Mouse (Mus musculus): ENCODE data around the gene Sept9. TPM values are rescaled to one million over a fixed set of nuclear protein-coding genes. Genes with fewer than 3 reads are reported as not detected.

The Sept9 gene
- polyA plus RNA-seq, 1 experiment: not detected

DNA sequence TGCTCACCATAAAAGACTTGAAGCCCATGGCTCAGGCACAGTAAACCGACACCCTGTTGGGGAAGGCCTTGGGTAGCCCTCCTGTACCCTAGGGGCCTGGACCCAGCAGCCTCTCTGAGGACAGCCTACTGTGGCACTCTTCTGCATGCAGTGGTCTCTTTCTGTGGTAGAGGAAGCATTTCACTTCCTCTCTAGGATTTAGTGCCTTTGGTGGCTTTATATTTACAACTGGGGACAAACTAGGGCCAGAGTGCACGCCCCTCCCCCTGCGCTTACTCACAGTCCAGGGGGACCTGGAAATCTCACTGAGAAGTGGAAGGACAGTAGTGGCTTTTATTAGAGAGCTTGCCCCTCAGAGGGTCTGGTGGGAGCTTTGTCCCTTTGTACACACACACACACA is 197.5 kb downstream of the Sept9 start:
- WGBS: 93% methylated on average over 3 of the region's 3 CpGs
- Histone ChIP-seq H3K27ac (ENCODE audit: insufficient read depth, low read depth, low read length) (no peak overlapping the region), H3K4me3 (ENCODE audit: insufficient read depth, low read depth, low read length) (no peak overlapping the region), H3K4me1 (ENCODE audit: control insufficient read depth, insufficient read depth, low read length) (peaks cover 24% of the 10 kb centered on the region)
- TF ChIP-seq CTCF (IDR thresholded peaks at IDR 0.05; ENCODE audit: insufficient read depth, low read depth, low read length) (no peak), POLR2A (IDR thresholded peaks at IDR 0.05; ENCODE audit: insufficient read depth, low read depth, low read length) (no peak)

DNA sequence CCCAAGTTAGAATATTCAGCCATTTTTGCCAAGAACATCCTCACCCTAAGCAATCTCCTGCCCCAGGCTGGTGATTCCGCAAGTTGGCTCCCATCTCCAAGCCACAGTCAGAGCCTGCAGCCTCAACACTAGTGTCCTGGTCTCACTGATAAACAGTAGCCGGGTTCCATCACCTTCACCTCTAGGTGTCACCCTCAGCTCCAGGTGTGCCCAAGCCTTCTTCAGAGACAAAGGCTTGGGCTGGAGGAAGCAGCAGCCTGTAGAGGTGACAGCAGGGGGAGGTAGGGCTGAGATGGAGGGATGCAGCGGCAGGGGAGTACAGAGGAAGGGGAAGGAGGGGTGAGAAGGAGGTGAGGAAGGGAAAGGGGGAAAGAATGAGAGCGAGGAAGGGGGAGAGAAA is 198.3 kb downstream of the Sept9 start:
- Histone ChIP-seq H3K27ac (ENCODE audit: insufficient read depth, low read depth, low read length) (no peak overlapping the region), H3K4me1 (ENCODE audit: control insufficient read depth, insufficient read depth, low read length) (peaks cover 24% of the 10 kb centered on the region), H3K4me3 (ENCODE audit: insufficient read depth, low read depth, low read length) (no peak overlapping the region)
- 51% methylated on average over 4 of the region's 4 CpGs for WGBS
- TF ChIP-seq CTCF (IDR thresholded peaks at IDR 0.05; ENCODE audit: insufficient read depth, low read depth, low read length): no peak
- no peak for TF ChIP-seq POLR2A (IDR thresholded peaks at IDR 0.05; ENCODE audit: insufficient read depth, low read depth, low read length)

DNA sequence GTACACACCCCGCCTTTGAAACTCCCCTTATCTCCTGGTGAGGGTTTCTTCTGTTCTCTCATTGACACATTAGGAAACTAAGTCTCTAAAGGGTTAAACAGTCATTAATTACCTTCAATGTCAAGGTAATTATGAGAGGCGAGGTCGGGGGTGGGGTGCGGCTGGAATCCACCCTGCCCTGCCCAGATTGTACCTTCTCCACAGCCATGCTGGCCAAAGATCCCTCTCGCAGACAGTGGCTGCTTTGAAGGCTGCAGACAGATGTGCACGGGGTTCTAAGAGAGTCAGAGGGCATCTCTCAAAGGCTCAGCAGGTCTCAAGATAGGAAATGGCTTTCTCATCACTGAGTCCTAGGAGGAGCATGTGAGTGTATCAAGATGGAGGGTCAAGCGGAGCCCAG is 198.7 kb downstream of the Sept9 start:
- Histone ChIP-seq H3K4me1 (ENCODE audit: control insufficient read depth, insufficient read depth, low read length) (peaks cover 24% of the 10 kb centered on the region), H3K27ac (ENCODE audit: insufficient read depth, low read depth, low read length) (no peak overlapping the region), H3K4me3 (ENCODE audit: insufficient read depth, low read depth, low read length) (no peak overlapping the region)
- TF ChIP-seq POLR2A (IDR thresholded peaks at IDR 0.05; ENCODE audit: insufficient read depth, low read depth, low read length): no peak
- TF ChIP-seq CTCF (IDR thresholded peaks at IDR 0.05; ENCODE audit: insufficient read depth, low read depth, low read length): no peak
- 57% methylated on average over 7 of the region's 7 CpGs for WGBS

DNA sequence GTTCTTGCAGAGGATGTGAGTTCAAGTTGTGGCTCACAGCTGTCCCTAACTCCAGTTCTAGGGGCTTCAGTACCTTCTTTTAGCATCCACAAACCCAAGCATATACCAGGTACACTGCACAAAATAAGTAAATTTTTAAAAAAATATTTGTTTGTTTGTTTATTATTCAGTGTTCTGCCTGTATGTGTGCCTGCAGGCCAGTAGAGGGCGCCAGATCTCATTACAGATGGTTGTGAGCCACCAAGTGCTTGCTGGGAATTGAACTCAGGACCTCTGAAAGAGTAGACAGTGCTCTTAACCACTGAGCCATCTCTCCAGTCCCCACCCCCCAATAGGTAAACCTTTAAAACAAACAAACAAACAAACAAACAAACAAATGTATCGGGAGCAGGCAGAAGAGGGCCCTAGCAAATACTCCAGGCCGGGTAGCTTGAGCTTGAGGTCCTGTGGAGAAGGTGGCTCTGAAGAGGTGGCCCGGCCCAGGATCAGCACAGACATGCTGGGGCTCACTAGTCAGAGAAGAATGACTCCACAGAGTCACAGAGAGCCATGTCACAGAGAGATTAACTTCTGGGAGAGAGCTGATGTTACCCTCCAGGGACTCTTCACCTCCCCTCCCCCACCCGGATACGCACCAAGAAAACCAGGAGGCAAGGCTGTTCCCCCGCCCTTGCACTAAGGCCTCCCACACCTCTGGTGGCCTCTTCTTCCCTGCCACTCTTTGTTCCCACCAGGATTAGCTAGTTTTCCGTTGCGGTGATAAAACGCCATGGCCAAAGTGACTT is 202.3 kb downstream of the Sept9 start:
- peaks cover 14% of the 10 kb centered on the region; the same call in 1 of the 2 replicates for H3K4me1 ChIP-seq (ENCODE audit: control insufficient read depth, insufficient read depth, low read length)
- 91% methylated on average over 10 of the region's 10 CpGs for WGBS

DNA sequence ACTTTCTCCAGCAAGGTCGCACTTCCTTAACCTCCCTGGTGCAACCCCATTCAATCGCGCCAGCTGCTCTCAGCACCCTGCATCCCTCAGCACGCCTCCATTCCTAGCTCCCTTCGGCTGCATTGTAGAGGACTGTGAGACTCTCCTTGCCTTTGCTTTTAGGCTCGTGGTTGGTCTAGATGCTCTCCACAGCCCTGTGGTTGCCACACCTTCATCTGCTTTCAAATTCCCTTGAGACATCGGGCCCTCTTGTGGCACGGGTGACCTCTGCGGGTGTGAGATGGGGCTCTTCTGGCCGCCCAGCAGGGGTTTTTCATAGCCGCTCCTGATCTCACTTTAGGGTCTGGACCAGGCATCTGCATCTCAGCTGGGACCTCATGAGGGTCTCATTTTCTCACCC is 203.1 kb downstream of the Sept9 start:
- no peak overlapping the region for H3K4me3 ChIP-seq (ENCODE audit: insufficient read depth, low read depth, low read length)
- peaks cover 21% of the 10 kb centered on the region for H3K4me1 ChIP-seq (ENCODE audit: control insufficient read depth, insufficient read depth, low read length)
- H3K27ac ChIP-seq (ENCODE audit: insufficient read depth, low read depth, low read length): no peak overlapping the region
- 89% methylated on average over 11 of the region's 11 CpGs for WGBS
- no peak for TF ChIP-seq CTCF (IDR thresholded peaks at IDR 0.05; ENCODE audit: insufficient read depth, low read depth, low read length)
- no peak for TF ChIP-seq POLR2A (IDR thresholded peaks at IDR 0.05; ENCODE audit: insufficient read depth, low read depth, low read length)

More for the DNA sequence above, 202.3 kb downstream of the Sept9 start:
- TF ChIP-seq POLR2A (IDR thresholded peaks at IDR 0.05; ENCODE audit: insufficient read depth, low read depth, low read length) (no peak), CTCF (IDR thresholded peaks at IDR 0.05; ENCODE audit: insufficient read depth, low read depth, low read length) (no peak)
- H3K27ac ChIP-seq (ENCODE audit: insufficient read depth, low read depth, low read length): no peak overlapping the region
- H3K4me3 ChIP-seq (ENCODE audit: insufficient read depth, low read depth, low read length): no peak overlapping the region

DNA sequence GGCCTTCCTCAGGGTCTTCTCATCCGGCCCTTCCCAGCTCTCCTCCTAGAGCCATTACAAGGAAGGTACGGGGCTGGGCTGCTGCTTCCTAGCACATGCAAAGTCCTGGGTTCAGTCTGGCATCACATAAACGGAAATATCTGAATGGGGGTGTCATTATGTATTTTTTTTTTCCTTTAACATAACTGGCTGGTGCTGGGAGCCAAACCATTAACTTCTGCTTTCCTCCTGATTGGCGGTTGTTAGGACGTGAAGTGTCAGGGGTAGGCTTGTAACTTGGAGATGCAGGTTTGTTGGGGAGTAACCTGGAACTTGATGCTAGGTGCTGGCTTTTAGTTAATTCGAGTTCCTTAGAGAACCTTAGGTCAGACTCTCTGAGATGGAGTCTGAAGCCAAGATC is 203.6 kb downstream of the Sept9 start:
- peaks cover 21% of the 10 kb centered on the region for H3K4me1 ChIP-seq (ENCODE audit: control insufficient read depth, insufficient read depth, low read length)
- no peak overlapping the region for H3K27ac ChIP-seq (ENCODE audit: insufficient read depth, low read depth, low read length)
- 91% methylated on average over 6 of the region's 6 CpGs for WGBS
- no peak overlapping the region for H3K4me3 ChIP-seq (ENCODE audit: insufficient read depth, low read depth, low read length)
- TF ChIP-seq CTCF (IDR thresholded peaks at IDR 0.05; ENCODE audit: insufficient read depth, low read depth, low read length) (no peak), POLR2A (IDR thresholded peaks at IDR 0.05; ENCODE audit: insufficient read depth, low read depth, low read length) (no peak)

DNA sequence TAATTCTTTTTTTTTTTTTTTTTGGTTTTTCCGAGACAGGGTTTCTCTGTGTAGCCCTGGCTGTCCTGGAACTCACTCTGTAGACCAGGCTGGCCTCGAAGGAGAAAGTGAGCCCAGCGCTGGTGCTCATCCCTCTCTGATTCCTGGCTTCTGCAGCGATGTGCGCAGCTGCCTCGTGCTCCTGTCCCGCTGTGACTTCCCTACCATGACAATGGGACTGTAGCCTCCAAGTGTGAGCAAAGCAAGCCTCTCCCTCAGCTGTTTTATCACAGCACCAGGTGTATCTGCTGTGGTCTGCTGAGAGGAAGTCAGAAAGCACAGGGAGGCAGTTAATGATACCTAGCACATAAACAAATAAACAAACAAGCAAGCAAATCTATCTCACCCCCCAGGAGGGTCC is 204.3 kb downstream of the Sept9 start:
- TF ChIP-seq CTCF (IDR thresholded peaks at IDR 0.05; ENCODE audit: insufficient read depth, low read depth, low read length): no peak
- TF ChIP-seq POLR2A (IDR thresholded peaks at IDR 0.05; ENCODE audit: insufficient read depth, low read depth, low read length): no peak
- Histone ChIP-seq H3K4me3 (ENCODE audit: insufficient read depth, low read depth, low read length) (no peak overlapping the region), H3K27ac (ENCODE audit: insufficient read depth, low read depth, low read length) (no peak overlapping the region), H3K4me1 (ENCODE audit: control insufficient read depth, insufficient read depth, low read length) (peaks cover 23% of the 10 kb centered on the region)
- 66% methylated on average over 7 of the region's 7 CpGs for WGBS

DNA sequence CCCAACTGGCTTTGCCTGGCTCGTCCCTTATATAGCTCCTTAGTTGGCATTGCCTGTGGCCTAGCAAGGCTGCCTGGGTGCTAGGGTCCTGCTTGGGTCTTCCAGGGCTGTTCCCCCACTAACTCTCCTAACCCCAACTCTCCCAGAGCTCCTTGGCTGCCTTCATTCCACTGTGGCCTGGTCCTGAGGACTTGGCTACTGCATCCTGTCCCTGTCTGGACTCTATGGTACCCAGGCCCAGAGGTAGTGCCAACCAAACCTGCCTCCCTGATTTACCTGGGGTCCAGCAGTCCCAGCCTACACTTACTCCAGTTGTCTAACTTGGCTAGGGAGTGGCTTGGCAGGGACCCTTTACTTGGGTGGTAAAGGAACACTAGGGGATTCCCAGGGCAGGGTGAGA is 207.2 kb downstream of the Sept9 start:
- no peak overlapping the region for H3K4me3 ChIP-seq (ENCODE audit: insufficient read depth, low read depth, low read length)
- no peak overlapping the region for H3K27ac ChIP-seq (ENCODE audit: insufficient read depth, low read depth, low read length)
- H3K4me1 ChIP-seq (ENCODE audit: control insufficient read depth, insufficient read depth, low read length): peaks cover 37% of the 10 kb centered on the region
- WGBS: 91% methylated on average over 1 of the region's 1 CpGs
- TF ChIP-seq CTCF (IDR thresholded peaks at IDR 0.05; ENCODE audit: insufficient read depth, low read depth, low read length): no peak
- TF ChIP-seq POLR2A (IDR thresholded peaks at IDR 0.05; ENCODE audit: insufficient read depth, low read depth, low read length): no peak

DNA sequence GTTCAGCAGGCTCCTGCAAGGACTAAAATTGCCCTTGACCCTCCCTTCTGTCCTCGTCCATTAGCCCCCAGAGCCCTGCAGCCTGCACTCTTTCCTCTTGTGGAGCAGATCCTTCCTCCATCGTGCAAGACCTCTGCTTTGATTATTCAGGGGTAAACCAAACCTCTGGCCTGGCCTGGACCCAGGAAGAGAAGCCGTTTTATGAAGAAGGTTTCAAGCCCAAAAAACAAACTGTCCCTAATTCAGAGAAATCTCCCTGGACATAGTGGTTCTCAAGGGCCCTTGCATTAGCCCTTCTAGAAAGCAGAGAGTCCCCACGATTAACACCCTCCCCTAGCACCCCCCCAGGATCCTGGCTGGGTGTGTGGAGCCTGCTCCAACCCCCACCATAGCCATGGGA is 207.7 kb downstream of the Sept9 start:
- H3K4me1 ChIP-seq (ENCODE audit: control insufficient read depth, insufficient read depth, low read length): peaks cover 37% of the 10 kb centered on the region
- H3K4me3 ChIP-seq (ENCODE audit: insufficient read depth, low read depth, low read length): no peak overlapping the region
- TF ChIP-seq CTCF (IDR thresholded peaks at IDR 0.05; ENCODE audit: insufficient read depth, low read depth, low read length) (no peak), POLR2A (IDR thresholded peaks at IDR 0.05; ENCODE audit: insufficient read depth, low read depth, low read length) (no peak)
- 44% methylated on average over 4 of the region's 4 CpGs for WGBS
- no peak overlapping the region for H3K27ac ChIP-seq (ENCODE audit: insufficient read depth, low read depth, low read length)
